Mouse (Mus musculus): Measurements from ENCODE around the gene Ccdc137.
"Not testable (repeated sequence)": the region's sequence is repeated elsewhere in the genome, so short reads cannot be mapped to it uniquely, and the experiment has no call there.

The Ccdc137 gene

GRCm38 (mm10) chr11:120457772-120458751, at the start of gene Ccdc137, which contains the start of gene Oxld1:
TSS of gene Ccdc137 (plus strand) at chr11:120458115.
TSS of gene Oxld1 (minus strand) at chr11:120458068.
- DNase-seq (ENCODE audit: low read depth in 1 of 2, low spot score in 2 of 2): peak in 1 of 2 experiments; percentile 55

DNA sequence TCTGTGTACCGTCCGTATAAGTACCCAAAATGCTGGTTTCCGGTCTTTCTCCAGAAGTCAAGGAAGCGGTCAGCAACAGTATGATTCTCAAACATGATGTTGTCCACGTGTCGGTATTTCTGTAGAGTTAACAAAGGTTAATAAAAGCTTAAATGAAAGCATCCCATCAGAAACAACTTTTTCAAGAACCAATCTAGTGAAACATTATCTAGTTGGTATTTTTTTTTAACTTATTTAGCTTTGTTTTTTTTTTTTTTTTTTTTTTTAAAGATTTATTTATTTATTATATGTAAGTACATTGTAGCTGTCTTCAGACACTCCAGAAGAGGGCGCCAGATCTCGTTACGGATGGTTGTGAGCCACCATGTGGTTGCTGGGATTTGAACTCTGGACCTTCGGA, 44.3 kb upstream of the Ccdc137 start:
- not testable (repeated sequence) for DNase-seq (ENCODE audit: low read depth in 1 of 2, low spot score in 2 of 2)

- no peak for DNase-seq (ENCODE audit: low read depth in 1 of 2, low spot score in 2 of 2)
Observed at GRCm38 (mm10) chr11:120417852-120418251, 40.1 kb upstream of the Ccdc137 start.

- DNase-seq (ENCODE audit: low read depth in 1 of 2, low spot score in 2 of 2): no peak
Observed at GRCm38 (mm10) chr11:120418592-120418991, 39.3 kb upstream of the Ccdc137 start.

GRCm38 (mm10) chr11:120422651-120423568, 35.0 kb upstream of the Ccdc137 start:
- no peak for DNase-seq (ENCODE audit: low read depth in 1 of 2, low spot score in 2 of 2)

DNA sequence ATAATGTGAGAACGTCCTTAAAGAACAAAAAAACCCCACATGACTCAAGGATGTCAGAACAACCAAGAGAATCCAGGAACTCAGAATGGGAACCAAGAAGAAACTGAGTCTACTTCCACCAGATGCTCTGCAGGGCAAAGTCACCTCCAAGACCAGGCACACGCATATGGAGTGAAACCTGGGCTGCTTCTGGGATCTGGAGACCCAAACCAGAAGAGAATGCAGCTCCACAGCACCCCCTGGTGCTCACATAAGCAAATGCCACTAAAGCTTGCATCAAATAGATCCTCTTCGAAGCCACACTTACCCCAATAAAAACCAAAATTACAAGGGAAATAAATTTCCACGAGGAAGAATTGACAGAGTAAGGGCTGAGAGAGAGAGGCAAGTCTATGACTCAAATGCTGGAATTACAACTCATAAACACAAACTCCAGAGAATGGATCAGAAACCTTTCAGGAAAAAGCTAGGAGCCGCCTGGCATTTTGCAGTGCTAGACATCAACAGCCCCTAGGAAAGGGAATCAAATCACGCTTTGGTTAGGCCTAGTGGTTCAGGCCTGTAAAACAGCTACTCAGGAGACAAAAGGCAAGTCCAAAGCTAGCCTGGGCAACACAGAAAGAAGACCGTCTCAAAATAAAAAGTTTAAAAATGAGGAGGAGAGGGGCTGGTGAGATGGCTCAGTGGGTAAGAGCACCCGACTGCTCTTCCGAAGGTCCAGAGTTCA, 34.2 kb upstream of the Ccdc137 start:
- no peak for DNase-seq (ENCODE audit: low read depth in 1 of 2, low spot score in 2 of 2)

DNA sequence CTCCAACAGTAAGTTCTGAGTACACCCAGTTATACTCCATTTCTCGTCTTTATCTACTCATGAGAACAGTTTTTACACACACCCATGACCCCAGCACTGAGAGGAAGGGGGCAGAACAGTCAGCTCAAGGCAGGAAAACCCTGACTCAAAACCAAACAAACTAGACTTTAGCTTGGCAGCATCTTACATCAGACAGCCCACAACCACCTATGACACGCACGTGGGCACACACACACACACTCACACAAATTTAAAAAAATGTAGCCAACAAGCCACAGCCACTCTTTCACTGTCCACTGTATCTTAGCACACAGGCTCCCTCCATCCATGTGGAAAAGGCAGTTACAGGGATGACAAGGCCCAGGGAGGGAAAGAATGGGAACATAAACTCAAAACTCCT, 31.2 kb upstream of the Ccdc137 start:
- no peak for DNase-seq (ENCODE audit: low read depth in 1 of 2, low spot score in 2 of 2)

GRCm38 (mm10) chr11:120437152-120437856, 20.6 kb upstream of the Ccdc137 start, which contains the start of gene Nploc4:
TSS of gene Nploc4 (minus strand) at chr11:120437708.
- DNase-seq (ENCODE audit: low read depth in 1 of 2, low spot score in 2 of 2): peak; percentile 60 to 79

GRCm38 (mm10) chr11:120437857-120438385, 20.0 kb upstream of the Ccdc137 start:
- no peak for DNase-seq (ENCODE audit: low read depth in 1 of 2, low spot score in 2 of 2)

GRCm38 (mm10) chr11:120442344-120442743, 15.6 kb upstream of the Ccdc137 start, which contains the start of gene Tspan10:
TSS of gene Tspan10 (plus strand) at chr11:120442644.
- DNase-seq (ENCODE audit: low read depth in 1 of 2, low spot score in 2 of 2): no peak

- no peak for DNase-seq (ENCODE audit: low read depth in 1 of 2, low spot score in 2 of 2)
Observed at GRCm38 (mm10) chr11:120442765-120443280, 15.1 kb upstream of the Ccdc137 start.

DNA sequence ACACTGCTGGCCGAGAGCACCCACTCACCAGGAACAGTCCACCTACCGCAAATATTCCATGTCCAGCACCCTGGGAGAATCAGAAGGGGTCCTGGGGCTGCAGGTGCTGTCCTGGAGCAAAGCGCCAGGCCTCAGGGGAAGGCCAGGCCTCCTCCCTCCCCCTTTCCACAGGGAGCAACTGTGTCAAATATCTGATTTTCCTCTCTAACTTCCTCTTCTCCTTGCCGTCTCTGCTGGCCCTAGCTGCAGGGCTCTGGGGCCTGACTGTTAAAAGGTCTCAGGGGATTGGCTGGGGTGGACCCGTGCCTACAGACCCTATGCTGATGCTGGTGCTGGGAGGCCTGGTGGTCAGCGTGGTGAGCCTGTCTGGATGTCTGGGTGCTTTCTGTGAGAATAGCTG, 13.8 kb upstream of the Ccdc137 start:
- no peak for DNase-seq (ENCODE audit: low read depth in 1 of 2, low spot score in 2 of 2)

DNA sequence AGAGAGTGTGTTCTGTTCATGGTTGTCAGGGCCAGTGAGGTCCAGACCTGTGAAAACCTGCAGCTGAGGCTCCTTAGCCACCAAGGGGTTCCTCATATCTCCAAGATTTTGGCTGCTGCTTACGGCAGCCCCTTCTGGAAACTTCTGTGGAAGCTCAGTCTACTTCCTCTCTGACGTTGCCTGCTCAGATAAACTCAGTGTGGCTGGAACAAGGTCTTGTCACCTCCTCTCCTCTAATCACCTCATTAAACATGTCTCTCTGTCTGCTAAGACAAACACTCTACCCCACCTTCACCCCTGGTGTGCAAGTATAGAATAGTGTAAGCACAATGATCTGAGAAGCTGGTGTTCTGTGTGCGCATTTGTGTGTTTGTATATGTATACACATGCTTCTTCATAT, 12.4 kb upstream of the Ccdc137 start:
- no peak for DNase-seq (ENCODE audit: low read depth in 1 of 2, low spot score in 2 of 2)

- DNase-seq (ENCODE audit: low read depth in 1 of 2, low spot score in 2 of 2): no peak
Observed at GRCm38 (mm10) chr11:120447179-120447578, 10.7 kb upstream of the Ccdc137 start.

GRCm38 (mm10) chr11:120452246-120452645, 5.7 kb upstream of the Ccdc137 start:
- no peak for DNase-seq (ENCODE audit: low read depth in 1 of 2, low spot score in 2 of 2)

DNA sequence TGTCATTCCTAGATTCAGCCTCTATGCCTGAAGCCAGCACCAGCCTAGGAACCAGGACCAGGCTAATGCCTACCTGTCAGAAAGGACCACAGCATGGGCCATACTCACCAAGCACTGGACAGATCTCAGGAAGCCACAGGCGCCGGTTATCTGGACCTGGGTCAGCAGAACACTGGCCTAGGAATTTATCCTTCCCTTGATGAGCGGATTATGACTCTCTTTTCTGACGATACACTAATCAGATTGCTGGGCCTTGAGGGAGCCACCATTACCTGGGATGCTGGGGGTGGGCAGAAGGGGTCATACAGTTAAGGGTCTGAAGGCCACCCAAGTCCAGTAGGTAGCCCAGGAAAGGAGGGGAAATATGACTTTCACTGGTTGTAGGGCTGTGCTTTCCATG, 4.6 kb upstream of the Ccdc137 start, which contains the start of gene Pde6g:
TSS of gene Pde6g (minus strand) at position 195 of the 400 bp plus-strand sequence.
- no peak for DNase-seq (ENCODE audit: low read depth in 1 of 2, low spot score in 2 of 2)

- DNase-seq (ENCODE audit: low read depth in 1 of 2, low spot score in 2 of 2): no peak
Observed at GRCm38 (mm10) chr11:120454965-120455364, 3.0 kb upstream of the Ccdc137 start.

- no peak for DNase-seq (ENCODE audit: low read depth in 1 of 2, low spot score in 2 of 2)
Observed at GRCm38 (mm10) chr11:120455413-120455812, 2.5 kb upstream of the Ccdc137 start.

DNA sequence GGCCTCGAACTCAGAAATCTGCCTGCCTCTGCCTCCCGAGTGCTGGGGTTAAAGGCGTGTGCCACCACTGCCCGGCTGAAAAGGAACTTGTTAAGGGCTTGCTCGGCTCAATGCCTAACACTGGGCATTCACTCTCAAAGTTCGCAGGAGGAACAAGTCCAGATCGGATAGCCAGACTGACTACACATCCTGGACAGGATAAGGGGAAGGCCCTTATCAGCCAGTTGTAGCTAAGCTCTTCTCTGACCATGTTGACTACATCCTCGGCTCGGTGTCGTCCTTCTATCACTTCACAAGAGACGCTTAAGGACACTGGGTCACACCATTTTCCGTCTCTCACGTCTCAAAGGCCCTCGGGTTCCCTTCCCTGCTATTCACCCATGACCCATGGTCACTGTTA, 545 bp upstream of the Ccdc137 start:
- DNase-seq (ENCODE audit: low read depth in 1 of 2, low spot score in 2 of 2): no peak

Data from monocyte, adult 2 months (primary cell).